Mouse (Mus musculus): ENCODE data around the gene Cdc42bpa. TPM values are rescaled to one million over a fixed set of nuclear protein-coding genes. Genes with fewer than 3 reads are reported as not detected.

Cdc42bpa gene
- polyA plus RNA-seq, 1 experiment: 16.3 TPM

GRCm38 (mm10) chr1:179947653-179948052 is 12.6 kb upstream of the Cdc42bpa start:
- no peak for TF ChIP-seq GATA1 (IDR thresholded peaks at IDR 0.05; ENCODE audit: low read length)

- TF ChIP-seq GATA1 (IDR thresholded peaks at IDR 0.05; ENCODE audit: low read length): no peak
These were observed 8.7 kb upstream of the Cdc42bpa start for GRCm38 (mm10) chr1:179951597-179951996.

GRCm38 (mm10) chr1:179953251-179953650 is 7.0 kb upstream of the Cdc42bpa start:
- no peak for TF ChIP-seq GATA1 (IDR thresholded peaks at IDR 0.05; ENCODE audit: low read length)

- no peak for TF ChIP-seq GATA1 (IDR thresholded peaks at IDR 0.05; ENCODE audit: low read length)
These were observed 2.8 kb upstream of the Cdc42bpa start for GRCm38 (mm10) chr1:179957431-179957830.

- no peak for TF ChIP-seq GATA1 (IDR thresholded peaks at IDR 0.05; ENCODE audit: low read length)
These were observed 1.2 kb upstream of the Cdc42bpa start for GRCm38 (mm10) chr1:179958871-179959720.

GRCm38 (mm10) chr1:179960543-179960876 is 238 bp downstream of the Cdc42bpa start:
- no peak for TF ChIP-seq GATA1 (IDR thresholded peaks at IDR 0.05; ENCODE audit: low read length)

GRCm38 (mm10) chr1:179960882-179961698 is 818 bp downstream of the Cdc42bpa start:
- TF ChIP-seq GATA1 (IDR thresholded peaks at IDR 0.05; ENCODE audit: low read length): no peak

- TF ChIP-seq GATA1 (IDR thresholded peaks at IDR 0.05; ENCODE audit: low read length): no peak
These were observed 1.5 kb downstream of the Cdc42bpa start for GRCm38 (mm10) chr1:179961777-179962176.

GRCm38 (mm10) chr1:179969776-179970428 is 9.6 kb downstream of the Cdc42bpa start:
- no peak for TF ChIP-seq GATA1 (IDR thresholded peaks at IDR 0.05; ENCODE audit: low read length)

- no peak for TF ChIP-seq GATA1 (IDR thresholded peaks at IDR 0.05; ENCODE audit: low read length)
These were observed 14.7 kb downstream of the Cdc42bpa start for GRCm38 (mm10) chr1:179975021-179975420.

GRCm38 (mm10) chr1:179975645-179976275 is 15.5 kb downstream of the Cdc42bpa start:
- TF ChIP-seq GATA1 (IDR thresholded peaks at IDR 0.05; ENCODE audit: low read length): no peak

GRCm38 (mm10) chr1:179977437-179977836 is 17.2 kb downstream of the Cdc42bpa start:
- TF ChIP-seq GATA1 (IDR thresholded peaks at IDR 0.05; ENCODE audit: low read length): no peak

GRCm38 (mm10) chr1:179978742-179979141 is 18.5 kb downstream of the Cdc42bpa start:
- TF ChIP-seq GATA1 (IDR thresholded peaks at IDR 0.05; ENCODE audit: low read length): no peak

GRCm38 (mm10) chr1:179981680-179982079 is 21.4 kb downstream of the Cdc42bpa start:
- no peak for TF ChIP-seq GATA1 (IDR thresholded peaks at IDR 0.05; ENCODE audit: low read length)

- no peak for TF ChIP-seq GATA1 (IDR thresholded peaks at IDR 0.05; ENCODE audit: low read length)
These were observed 21.9 kb downstream of the Cdc42bpa start for GRCm38 (mm10) chr1:179982183-179982582.

Measured in G1E-ER4 (cell line).